Mouse (Mus musculus): Measurements from ENCODE around the gene Ints6l. TPM values are rescaled to one million over a fixed set of nuclear protein-coding genes. Genes with fewer than 3 reads are reported as not detected.

The Ints6l gene
- polyA plus RNA-seq, 1 experiment, result 74.6 TPM

DNA sequence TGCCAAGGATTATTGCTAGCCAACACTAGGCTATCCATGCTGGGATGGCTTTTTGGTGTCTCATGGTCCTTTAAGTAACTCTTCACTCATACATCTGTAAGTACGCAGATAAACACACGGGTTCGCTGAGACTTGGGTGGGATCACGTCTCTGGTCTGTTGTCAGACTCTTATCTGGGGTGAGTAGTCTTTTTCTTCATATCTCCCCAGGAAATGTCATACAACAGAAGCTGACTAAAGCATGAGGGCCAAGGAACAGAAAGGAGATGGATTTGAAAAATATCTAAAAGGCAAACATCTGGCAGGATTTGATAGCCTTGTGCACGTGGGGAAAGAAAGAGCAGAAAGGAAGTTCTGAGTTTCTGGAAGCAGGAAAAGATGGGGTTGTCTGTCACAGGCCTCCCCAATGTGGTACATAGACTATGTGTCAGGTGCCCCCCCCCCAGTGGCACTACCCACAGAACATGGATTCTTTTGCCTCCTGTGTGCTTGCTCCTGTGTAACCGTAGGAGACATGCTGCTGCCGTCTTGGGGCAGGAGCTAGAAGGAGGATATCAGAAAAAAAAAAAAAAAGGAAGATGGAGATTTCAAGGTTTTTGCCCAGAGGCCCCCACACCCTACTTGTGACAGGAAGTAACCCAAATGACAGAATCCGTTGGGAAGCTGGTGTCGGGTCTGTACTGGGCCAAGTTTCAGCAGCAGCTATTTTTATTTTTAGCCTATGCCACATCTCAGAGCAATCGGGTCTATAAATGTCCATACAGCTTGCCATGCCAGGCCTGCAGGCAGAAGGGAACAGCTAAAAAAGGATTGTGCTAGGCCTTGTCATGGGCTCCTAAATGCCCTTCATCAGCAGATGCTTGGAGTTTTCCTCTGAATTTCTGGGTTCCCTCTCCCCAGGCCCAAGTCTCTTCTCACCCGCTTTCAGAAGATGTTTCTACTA lies 7.9 kb upstream of the Ints6l start:
- no peak for DNase-seq
- TF ChIP-seq POLR2A (IDR thresholded peaks at IDR 0.05; ENCODE audit: borderline replicate concordance, insufficient read depth, low read length), result no peak
- no peak for TF ChIP-seq CTCF (IDR thresholded peaks at IDR 0.05; ENCODE audit: borderline replicate concordance, insufficient read depth, low read depth, low read length)
- H3K4me3 ChIP-seq (replicated peaks; ENCODE audit: insufficient read depth, low read depth, low read length), result no peak overlapping the region
- no peaks in the 10 kb centered on the region for H3K4me1 ChIP-seq (ENCODE audit: control insufficient read depth, insufficient read depth, low read length)
- 69% methylated on average over 11 of the region's 11 CpGs for WGBS
- no peaks in the 10 kb centered on the region for H3K27me3 ChIP-seq (ENCODE audit: control insufficient read depth, insufficient read depth, low read length)
- no peak overlapping the region for H3K27ac ChIP-seq (ENCODE audit: insufficient read depth, low read length)

DNA sequence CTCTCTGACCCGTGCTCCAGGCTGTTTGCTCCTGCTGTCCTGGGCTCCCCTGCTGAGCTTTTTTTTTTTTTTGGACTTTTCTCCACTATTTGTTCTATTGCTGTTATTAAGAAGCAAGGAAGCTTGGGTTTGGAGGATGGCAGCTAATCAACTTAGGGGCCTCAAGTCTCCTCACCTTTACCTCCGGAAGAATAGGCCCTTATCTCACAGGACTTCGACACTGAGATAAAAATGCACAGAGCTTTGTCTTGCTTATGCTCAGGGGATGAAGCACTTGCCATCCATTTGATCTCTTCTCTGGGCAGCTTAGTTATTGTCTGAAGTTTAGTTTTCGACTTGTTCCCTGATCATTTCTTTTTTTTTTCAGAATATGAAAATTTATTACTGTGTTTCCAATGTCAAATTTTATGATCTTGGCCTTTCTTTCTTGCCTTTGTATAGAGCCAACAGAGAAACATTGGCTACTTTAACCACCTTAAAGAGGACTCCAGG lies 7.1 kb upstream of the Ints6l start, which contains the start of gene Gm2174:
Gm2174 (plus strand) TSS at position 442 of the 492 bp plus-strand sequence.
- 68% methylated on average over 4 of the region's 4 CpGs for WGBS
- no peak within 1 kb of the TSS for H3K27ac ChIP-seq (ENCODE audit: insufficient read depth, low read length)
- no peaks in the 10 kb centered on the region for H3K27me3 ChIP-seq (ENCODE audit: control insufficient read depth, insufficient read depth, low read length)
- no peak within 1 kb of the TSS for H3K4me3 ChIP-seq (replicated peaks; ENCODE audit: insufficient read depth, low read depth, low read length)
- DNase-seq, result no peak
- H3K4me1 ChIP-seq (ENCODE audit: control insufficient read depth, insufficient read depth, low read length), result no peaks in the 10 kb centered on the region
- TF ChIP-seq CTCF (IDR thresholded peaks at IDR 0.05; ENCODE audit: borderline replicate concordance, insufficient read depth, low read depth, low read length) (no peak), POLR2A (IDR thresholded peaks at IDR 0.05; ENCODE audit: borderline replicate concordance, insufficient read depth, low read length) (no peak)

DNA sequence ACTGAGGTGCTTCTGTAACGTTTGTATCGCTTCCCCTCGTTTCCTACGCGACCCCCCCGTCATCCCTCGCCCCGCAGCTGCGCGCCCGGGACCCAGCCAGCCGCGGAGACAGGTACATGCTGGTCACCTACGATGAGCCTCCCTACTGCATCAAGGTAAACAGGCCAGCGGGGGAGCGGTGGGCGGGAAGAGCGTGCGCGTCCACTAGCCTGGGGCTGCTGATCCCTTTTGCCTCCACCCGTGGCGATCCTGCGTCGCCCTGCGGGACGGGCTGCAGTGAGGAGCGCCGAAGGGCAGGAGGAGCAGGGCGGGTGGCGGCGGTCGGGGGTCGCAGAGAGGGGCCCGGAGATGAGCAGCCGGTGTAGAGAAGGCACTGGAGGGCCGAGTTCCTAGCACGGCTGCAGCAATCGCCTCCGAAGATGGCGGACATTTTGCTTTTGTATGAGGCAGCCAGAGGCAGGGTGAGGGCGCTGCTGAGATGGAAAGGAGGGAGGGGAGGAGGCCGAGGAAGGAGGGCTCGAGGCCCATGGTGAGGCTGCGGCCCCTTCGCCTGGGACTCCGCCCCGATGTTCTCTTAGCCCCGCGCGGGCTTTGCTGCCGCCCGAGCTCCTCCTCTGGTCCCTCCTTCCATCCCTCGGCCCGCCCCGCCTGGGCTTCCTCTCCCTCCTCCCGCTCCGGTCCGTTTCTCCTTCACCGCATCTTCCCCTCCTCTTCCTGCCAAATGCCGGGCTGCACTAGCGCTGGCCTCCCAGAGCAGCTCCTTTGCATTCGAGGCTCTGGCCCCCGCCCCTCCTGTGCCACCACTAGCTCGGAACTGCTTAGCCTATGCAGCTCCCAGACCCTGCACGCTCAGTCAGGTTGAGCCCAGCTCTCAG lies 952 bp downstream of the Ints6l start:
- no peaks in the 10 kb centered on the region for H3K27me3 ChIP-seq (ENCODE audit: control insufficient read depth, insufficient read depth, low read length)
- WGBS, result 11% methylated on average over 52 of the region's 65 CpGs
- H3K4me1 ChIP-seq (ENCODE audit: control insufficient read depth, insufficient read depth, low read length), result no peaks in the 10 kb centered on the region
- DNase-seq, result peak; percentile 89 to 93
- peak overlapping the region; percentile 98 for H3K27ac ChIP-seq (ENCODE audit: insufficient read depth, low read length)
- peak overlapping the region; percentile 91 for H3K4me3 ChIP-seq (replicated peaks; ENCODE audit: insufficient read depth, low read depth, low read length)
- TF ChIP-seq POLR2A (IDR thresholded peaks at IDR 0.05; ENCODE audit: borderline replicate concordance, insufficient read depth, low read length) (peak; percentile 13; the same call in 1 of the 2 replicates), CTCF (IDR thresholded peaks at IDR 0.05; ENCODE audit: borderline replicate concordance, insufficient read depth, low read depth, low read length) (no peak)

DNA sequence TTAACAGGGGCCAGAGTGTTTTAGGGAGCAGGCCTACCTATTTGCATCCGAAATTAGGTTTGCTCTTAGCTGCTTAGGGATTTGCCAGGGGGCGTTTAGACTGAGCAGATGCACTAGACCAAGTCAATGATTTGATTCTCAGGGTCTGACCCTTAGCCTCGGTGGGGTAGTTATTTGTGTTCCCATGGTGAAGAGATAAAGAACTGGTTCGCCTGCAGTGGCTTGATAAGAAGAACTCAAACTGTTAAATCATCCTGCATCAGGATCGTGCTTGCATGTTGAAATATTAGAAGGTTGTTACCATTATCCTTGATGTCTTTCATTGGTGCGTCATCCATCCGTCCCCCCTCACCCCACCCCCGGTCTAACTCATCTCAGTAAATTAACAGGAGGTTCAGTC lies 1.7 kb downstream of the Ints6l start:
- H3K4me3 ChIP-seq (replicated peaks; ENCODE audit: insufficient read depth, low read depth, low read length), result peak overlapping the region; percentile 29
- WGBS, result 9% methylated on average over 8 of the region's 8 CpGs
- DNase-seq, result no peak
- no peaks in the 10 kb centered on the region for H3K27me3 ChIP-seq (ENCODE audit: control insufficient read depth, insufficient read depth, low read length)
- H3K4me1 ChIP-seq (ENCODE audit: control insufficient read depth, insufficient read depth, low read length), result no peaks in the 10 kb centered on the region
- no peak for TF ChIP-seq POLR2A (IDR thresholded peaks at IDR 0.05; ENCODE audit: borderline replicate concordance, insufficient read depth, low read length)
- no peak for TF ChIP-seq CTCF (IDR thresholded peaks at IDR 0.05; ENCODE audit: borderline replicate concordance, insufficient read depth, low read depth, low read length)
- H3K27ac ChIP-seq (ENCODE audit: insufficient read depth, low read length), result no peak overlapping the region

DNA sequence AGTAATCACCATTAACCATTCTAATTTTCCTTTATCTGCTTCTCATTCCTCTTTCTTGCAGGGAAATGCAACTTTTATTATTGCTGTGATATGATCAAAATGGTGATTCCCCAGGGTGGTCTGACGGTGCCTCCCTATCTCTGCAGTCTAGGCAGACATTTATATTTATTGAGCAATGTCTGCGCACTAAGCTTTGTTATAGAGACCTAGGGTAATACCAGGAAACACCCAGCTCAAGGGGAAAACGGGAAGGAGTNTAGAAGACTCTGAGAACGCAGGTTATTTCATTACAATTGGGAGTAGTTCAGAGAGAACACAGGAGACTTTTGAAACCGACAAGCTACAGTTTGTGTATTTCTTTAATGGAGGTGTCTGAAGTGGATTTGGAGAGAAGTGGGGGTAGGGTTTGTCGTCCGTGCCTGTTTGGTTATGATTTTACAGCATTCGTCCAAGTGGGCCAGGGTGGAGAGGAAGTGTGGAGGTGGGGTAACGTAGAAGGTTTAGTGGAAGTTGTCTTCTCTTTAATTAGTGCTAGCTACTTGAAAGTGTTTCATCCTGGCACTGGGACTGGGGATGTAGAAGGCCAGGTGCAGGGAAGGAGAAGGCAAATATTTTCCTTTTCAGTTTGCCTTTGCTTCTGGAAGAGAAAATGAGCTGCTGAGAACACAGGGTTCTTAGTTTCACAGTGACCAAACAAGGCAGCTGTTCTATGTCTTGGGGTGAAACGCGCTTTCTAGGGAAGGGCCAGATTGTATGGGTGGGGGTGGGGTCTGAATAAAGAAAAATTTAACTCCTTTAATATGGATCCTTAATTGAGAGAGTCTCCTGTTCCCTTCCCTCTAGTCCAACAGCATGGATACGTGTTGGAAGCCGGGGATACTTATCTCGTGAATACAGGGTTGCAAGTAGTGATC lies 7.6 kb downstream of the Ints6l start:
- H3K27ac ChIP-seq (ENCODE audit: insufficient read depth, low read length), result no peak overlapping the region
- no peak for TF ChIP-seq POLR2A (IDR thresholded peaks at IDR 0.05; ENCODE audit: borderline replicate concordance, insufficient read depth, low read length)
- no peak for TF ChIP-seq CTCF (IDR thresholded peaks at IDR 0.05; ENCODE audit: borderline replicate concordance, insufficient read depth, low read depth, low read length)
- WGBS, result 76% methylated on average over 14 of the region's 14 CpGs

DNA sequence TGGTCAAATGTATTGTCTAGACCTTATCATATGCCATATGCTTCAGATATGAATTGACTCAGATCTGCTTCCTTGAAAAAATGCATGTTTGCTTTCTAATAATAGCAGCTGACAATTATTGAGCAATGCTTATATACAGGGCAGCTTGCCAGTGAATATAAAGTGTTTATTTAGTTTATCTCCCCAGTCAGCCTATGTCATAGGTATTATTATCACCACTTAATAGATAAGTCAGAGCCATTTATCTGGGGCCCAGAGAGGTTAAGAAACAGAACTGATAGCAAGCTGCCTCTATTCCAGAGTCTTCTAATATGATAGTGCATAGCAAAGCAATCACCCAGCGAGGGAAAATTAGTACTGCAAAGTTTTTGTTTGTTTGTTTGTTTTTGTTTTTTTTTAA lies 10.2 kb downstream of the Ints6l start:
- WGBS, result 94% methylated on average over 1 of the region's 1 CpGs
- no peak for TF ChIP-seq CTCF (IDR thresholded peaks at IDR 0.05; ENCODE audit: borderline replicate concordance, insufficient read depth, low read depth, low read length)
- TF ChIP-seq POLR2A (IDR thresholded peaks at IDR 0.05; ENCODE audit: borderline replicate concordance, insufficient read depth, low read length), result no peak
- no peak overlapping the region for H3K4me3 ChIP-seq (replicated peaks; ENCODE audit: insufficient read depth, low read depth, low read length)
- no peak overlapping the region for H3K27ac ChIP-seq (ENCODE audit: insufficient read depth, low read length)
- no peaks in the 10 kb centered on the region for H3K27me3 ChIP-seq (ENCODE audit: control insufficient read depth, insufficient read depth, low read length)
- no peaks in the 10 kb centered on the region for H3K4me1 ChIP-seq (ENCODE audit: control insufficient read depth, insufficient read depth, low read length)
- DNase-seq, result no peak

More for the DNA sequence above, 7.6 kb downstream of the Ints6l start:
- DNase-seq, result no peak
- Histone ChIP-seq H3K4me1 (ENCODE audit: control insufficient read depth, insufficient read depth, low read length) (no peaks in the 10 kb centered on the region), H3K27me3 (ENCODE audit: control insufficient read depth, insufficient read depth, low read length) (no peaks in the 10 kb centered on the region), H3K4me3 (replicated peaks; ENCODE audit: insufficient read depth, low read depth, low read length) (no peak overlapping the region)

DNA sequence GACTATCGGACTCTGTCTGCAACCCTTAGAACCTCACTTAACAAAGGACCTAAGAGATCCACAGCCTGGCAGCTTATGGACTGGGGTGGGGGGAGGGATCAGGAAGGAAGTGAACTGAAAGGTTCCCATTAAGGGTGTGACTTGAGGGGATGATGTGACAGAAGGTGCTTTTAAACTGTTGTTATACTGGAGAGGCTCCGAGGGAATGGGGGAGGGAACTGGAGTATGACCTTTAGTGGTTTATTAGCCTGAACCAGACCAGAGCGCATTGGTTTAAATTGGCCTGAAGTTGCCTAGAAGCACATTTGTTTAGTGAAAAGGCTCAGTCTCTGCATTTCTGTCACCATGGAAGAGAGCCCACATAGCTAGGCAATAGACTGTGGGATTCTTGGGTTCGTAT lies 13.0 kb downstream of the Ints6l start:
- no peaks in the 10 kb centered on the region for H3K4me1 ChIP-seq (ENCODE audit: control insufficient read depth, insufficient read depth, low read length)
- H3K27me3 ChIP-seq (ENCODE audit: control insufficient read depth, insufficient read depth, low read length), result no peaks in the 10 kb centered on the region
- no peak overlapping the region for H3K27ac ChIP-seq (ENCODE audit: insufficient read depth, low read length)
- WGBS, result 64% methylated on average over 4 of the region's 4 CpGs
- no peak for DNase-seq
- no peak overlapping the region for H3K4me3 ChIP-seq (replicated peaks; ENCODE audit: insufficient read depth, low read depth, low read length)
- TF ChIP-seq CTCF (IDR thresholded peaks at IDR 0.05; ENCODE audit: borderline replicate concordance, insufficient read depth, low read depth, low read length), result no peak
- no peak for TF ChIP-seq POLR2A (IDR thresholded peaks at IDR 0.05; ENCODE audit: borderline replicate concordance, insufficient read depth, low read length)
